Mouse (Mus musculus) bone marrow macrophage, adult 2 months (primary cell): ENCODE data around the gene Smarcc1.

Experiments used
- CTCF ChIP-seq: IDR thresholded peaks from 2 replicates; pipeline ENCODE4 v1.5.1; 2012; ENCODE audit warnings: low read depth, mild to moderate bottlenecking, low read length, moderate library complexity
- POLR2A ChIP-seq: IDR thresholded peaks from 2 replicates; pipeline ENCODE4 v1.6.1; 2012; ENCODE audit warnings: mild to moderate bottlenecking, low read depth, low read length, borderline replicate concordance

DNA sequence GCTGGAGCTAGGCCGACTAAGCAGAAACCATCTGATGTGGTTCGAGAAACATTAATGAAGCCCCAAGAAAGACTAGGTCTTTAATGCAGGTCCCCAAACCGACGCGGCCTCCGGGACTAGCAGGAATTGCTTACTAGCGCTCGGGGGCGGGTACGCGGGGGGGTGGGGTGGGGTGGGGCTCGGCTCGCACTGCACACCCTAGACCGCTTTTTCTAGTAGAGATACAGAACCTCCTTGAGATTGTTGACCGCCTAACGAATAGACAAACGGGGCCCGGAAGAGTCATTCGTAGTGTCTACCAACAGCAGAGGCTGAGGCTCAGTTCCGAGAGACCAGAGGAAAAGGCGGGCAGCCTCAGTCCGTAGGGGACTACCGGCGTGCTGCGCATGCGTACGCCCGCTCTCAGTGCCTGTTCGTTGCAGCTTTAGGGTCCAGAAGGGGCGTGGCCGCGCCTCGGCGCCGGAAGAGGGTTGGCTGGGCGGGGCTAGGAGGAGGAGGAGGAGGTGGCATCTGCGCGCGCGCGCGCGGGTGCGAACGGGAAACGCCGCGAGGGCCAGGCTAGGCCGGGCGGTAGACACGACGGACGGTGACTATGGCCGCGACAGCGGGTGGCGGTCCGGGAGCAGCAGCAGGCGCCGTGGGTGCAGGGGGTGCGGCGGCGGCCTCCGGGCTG, 14.2 kb downstream of the Smarcc1 start:
- no peak for TF ChIP-seq CTCF
- TF ChIP-seq POLR2A: 0 out of 2 replicates have a peak, but pooled peaks have one; percentile 46
